Mouse (Mus musculus) cortical plate, adult 2 months (tissue): Measurements from ENCODE around the gene Npb.

Experiments
- CTCF ChIP-seq: fragments of 200-500 bp; IDR thresholded peaks from 2 replicates; pipeline ENCODE4 v1.5.1; 2011; ENCODE audit warnings: mild to moderate bottlenecking, control low read depth, low read length; ENCODE audit not compliant: insufficient read depth; ENCODE audit errors: extremely low read depth
- POLR2A ChIP-seq: fragments of 200-500 bp; IDR thresholded peaks from 2 replicates; pipeline ENCODE4 v1.6.1; 2011; ENCODE audit warnings: mild to moderate bottlenecking, low read length, control low read depth; ENCODE audit not compliant: insufficient read depth; ENCODE audit errors: extremely low read depth

- no peak for TF ChIP-seq CTCF
- no peak for TF ChIP-seq POLR2A
Measured at GRCm38 (mm10) chr11:120634810-120635209, 26.5 kb downstream of the Npb start.
